Mouse (Mus musculus): ENCODE measurements at regions not wholly inside any gene's neighbourhood (a gene's known extent, or its start where the extent isn't known, plus 50 kb on each side); places are given as distances from the start of the nearest gene placed in this dataset.

- Histone ChIP-seq H3K27ac (ENCODE audit: low read depth, low read length) (no peak overlapping the region), H3K4me2 (ENCODE audit: low read depth) (no peak overlapping the region), H3K9ac (no peak overlapping the region), H3K36me3 (ENCODE audit: insufficient read depth) (no peaks in the 10 kb centered on the region), H3K9me3 (ENCODE audit: low read length) (no peaks in the 10 kb centered on the region), H3K4me1 (ENCODE audit: insufficient read depth) (no peaks in the 10 kb centered on the region), H3K27me3 (ENCODE audit: insufficient read depth, low read length) (no peaks in the 10 kb centered on the region), H3K4me3 (ENCODE audit: low read depth, low read length) (no peak overlapping the region)
- ATAC-seq (no peak), DNase-seq (peak; percentile 17)
- WGBS: 72% methylated on average over 4 of the region's 4 CpGs
- TF ChIP-seq CTCF (IDR thresholded peaks at IDR 0.05; ENCODE audit: low read depth): no peak
Observed at GRCm38 (mm10) chr1:185617691-185618090, 163.0 kb downstream of the Slc30a10 start.

- 84% methylated on average over 9 of the region's 9 CpGs for WGBS
- Histone ChIP-seq H3K4me3 (ENCODE audit: low read depth, low read length) (no peak overlapping the region), H3K4me1 (ENCODE audit: insufficient read depth) (no peaks in the 10 kb centered on the region), H3K9ac (no peak overlapping the region), H3K9me3 (ENCODE audit: low read length) (no peaks in the 10 kb centered on the region), H3K27me3 (ENCODE audit: insufficient read depth, low read length) (no peaks in the 10 kb centered on the region), H3K4me2 (ENCODE audit: low read depth) (no peak overlapping the region), H3K36me3 (ENCODE audit: insufficient read depth) (no peaks in the 10 kb centered on the region), H3K27ac (ENCODE audit: low read depth, low read length) (no peak overlapping the region)
- no peak for ATAC-seq
- DNase-seq: no peak
- no peak for TF ChIP-seq CTCF (IDR thresholded peaks at IDR 0.05; ENCODE audit: low read depth)
Observed at GRCm38 (mm10) chr1:185619011-185619410, 164.4 kb downstream of the Slc30a10 start.

- Histone ChIP-seq H3K27ac (ENCODE audit: low read depth, low read length) (no peak overlapping the region), H3K36me3 (ENCODE audit: insufficient read depth) (no peaks in the 10 kb centered on the region), H3K9me3 (ENCODE audit: low read length) (no peaks in the 10 kb centered on the region), H3K4me1 (ENCODE audit: insufficient read depth) (no peaks in the 10 kb centered on the region), H3K9ac (no peak overlapping the region), H3K4me2 (ENCODE audit: low read depth) (no peak overlapping the region), H3K4me3 (ENCODE audit: low read depth, low read length) (no peak overlapping the region), H3K27me3 (ENCODE audit: insufficient read depth, low read length) (no peaks in the 10 kb centered on the region)
- ATAC-seq (no peak), DNase-seq (no peak)
- 82% methylated on average over 3 of the region's 3 CpGs for WGBS
- no peak for TF ChIP-seq CTCF (IDR thresholded peaks at IDR 0.05; ENCODE audit: low read depth)
Observed at GRCm38 (mm10) chr1:185628401-185628800, 173.8 kb downstream of the Slc30a10 start.

- Histone ChIP-seq H3K9ac (no peak overlapping the region), H3K9me3 (ENCODE audit: low read length) (no peaks in the 10 kb centered on the region), H3K36me3 (ENCODE audit: insufficient read depth) (no peaks in the 10 kb centered on the region), H3K27ac (ENCODE audit: low read depth, low read length) (no peak overlapping the region), H3K4me1 (ENCODE audit: insufficient read depth) (no peaks in the 10 kb centered on the region), H3K27me3 (ENCODE audit: insufficient read depth, low read length) (no peaks in the 10 kb centered on the region), H3K4me2 (ENCODE audit: low read depth) (no peak overlapping the region), H3K4me3 (ENCODE audit: low read depth, low read length) (no peak overlapping the region)
- no peak for ATAC-seq
- WGBS: 91% methylated on average over 9 of the region's 9 CpGs
- no peak for DNase-seq
- no peak for TF ChIP-seq CTCF (IDR thresholded peaks at IDR 0.05; ENCODE audit: low read depth)
Observed at GRCm38 (mm10) chr1:185629976-185630375, 175.3 kb downstream of the Slc30a10 start.

GRCm38 (mm10) chr1:185638631-185639030 is 184.0 kb downstream of the Slc30a10 start:
- Histone ChIP-seq H3K27ac (ENCODE audit: low read depth, low read length) (no peak overlapping the region), H3K9ac (no peak overlapping the region), H3K4me2 (ENCODE audit: low read depth) (no peak overlapping the region), H3K27me3 (ENCODE audit: insufficient read depth, low read length) (no peaks in the 10 kb centered on the region), H3K4me3 (ENCODE audit: low read depth, low read length) (no peak overlapping the region), H3K36me3 (ENCODE audit: insufficient read depth) (no peaks in the 10 kb centered on the region), H3K4me1 (ENCODE audit: insufficient read depth) (no peaks in the 10 kb centered on the region), H3K9me3 (ENCODE audit: low read length) (no peaks in the 10 kb centered on the region)
- DNase-seq: no peak
- no peak for TF ChIP-seq CTCF (IDR thresholded peaks at IDR 0.05; ENCODE audit: low read depth)
- ATAC-seq: no peak
- 38% methylated on average over 6 of the region's 6 CpGs for WGBS

- DNase-seq: no peak
- no peak for ATAC-seq
- Histone ChIP-seq H3K4me3 (ENCODE audit: low read depth, low read length) (no peak overlapping the region), H3K36me3 (ENCODE audit: insufficient read depth) (no peaks in the 10 kb centered on the region), H3K9me3 (ENCODE audit: low read length) (no peaks in the 10 kb centered on the region), H3K4me1 (ENCODE audit: insufficient read depth) (no peaks in the 10 kb centered on the region), H3K27me3 (ENCODE audit: insufficient read depth, low read length) (no peaks in the 10 kb centered on the region), H3K27ac (ENCODE audit: low read depth, low read length) (no peak overlapping the region), H3K4me2 (ENCODE audit: low read depth) (no peak overlapping the region), H3K9ac (no peak overlapping the region)
- no peak for TF ChIP-seq CTCF (IDR thresholded peaks at IDR 0.05; ENCODE audit: low read depth)
- WGBS: 97% methylated on average over 1 of the region's 1 CpGs
Observed at GRCm38 (mm10) chr1:185639486-185639885, 184.8 kb downstream of the Slc30a10 start.

- Histone ChIP-seq H3K9me3 (ENCODE audit: low read length) (no peaks in the 10 kb centered on the region), H3K27me3 (ENCODE audit: insufficient read depth, low read length) (no peaks in the 10 kb centered on the region), H3K4me2 (ENCODE audit: low read depth) (no peak overlapping the region), H3K4me3 (ENCODE audit: low read depth, low read length) (no peak overlapping the region), H3K9ac (no peak overlapping the region), H3K27ac (ENCODE audit: low read depth, low read length) (no peak overlapping the region), H3K36me3 (ENCODE audit: insufficient read depth) (no peaks in the 10 kb centered on the region), H3K4me1 (ENCODE audit: insufficient read depth) (no peaks in the 10 kb centered on the region)
- DNase-seq (no peak), ATAC-seq (no peak)
- TF ChIP-seq CTCF (IDR thresholded peaks at IDR 0.05; ENCODE audit: low read depth): no peak
- WGBS: 53% methylated on average over 7 of the region's 7 CpGs
Observed at GRCm38 (mm10) chr1:185644026-185644425, 189.4 kb downstream of the Slc30a10 start.

GRCm38 (mm10) chr1:185648128-185648527 is 193.5 kb downstream of the Slc30a10 start:
- Histone ChIP-seq H3K9ac (no peak overlapping the region), H3K4me2 (ENCODE audit: low read depth) (no peak overlapping the region), H3K4me1 (ENCODE audit: insufficient read depth) (no peaks in the 10 kb centered on the region), H3K9me3 (ENCODE audit: low read length) (no peaks in the 10 kb centered on the region), H3K27me3 (ENCODE audit: insufficient read depth, low read length) (no peaks in the 10 kb centered on the region), H3K27ac (ENCODE audit: low read depth, low read length) (no peak overlapping the region), H3K36me3 (ENCODE audit: insufficient read depth) (no peaks in the 10 kb centered on the region), H3K4me3 (ENCODE audit: low read depth, low read length) (no peak overlapping the region)
- WGBS: 83% methylated on average over 6 of the region's 6 CpGs
- DNase-seq: no peak
- no peak for ATAC-seq
- TF ChIP-seq CTCF (IDR thresholded peaks at IDR 0.05; ENCODE audit: low read depth): no peak

Data from forebrain, postnatal 0 days (tissue).